Mouse (Mus musculus) lung, embryonic 15.5 days (tissue): Measurements from ENCODE around the gene Flrt1. TPM values are rescaled to one million over a fixed set of nuclear protein-coding genes. Genes with fewer than 3 reads are reported as not detected.

Experiments used
- ATAC-seq: fragments of 200-750 bp; cut with Nextera tagmentation; 2 replicates; pipeline ENCODE4 v1.8.0; 2017; ENCODE audit warnings: moderate number of reproducible peaks, borderline replicate concordance; ENCODE audit not compliant: low FRiP score, low TSS enrichment; ENCODE audit errors: extremely low read depth
- H3K27ac ChIP-seq: fragments of 300-500 bp; sonication (generic); 2 replicates; pipeline ENCODE4 v1.5.1; 2015; ENCODE audit warnings: moderate library complexity, mild to moderate bottlenecking, inconsistent platforms
- H3K27me3 ChIP-seq: fragments of 300-500 bp; sonication (generic); 2 replicates; pipeline ENCODE4 v1.6.1; 2015; ENCODE audit warnings: inconsistent platforms
- H3K36me3 ChIP-seq: fragments of 300-500 bp; sonication (generic); 2 replicates; pipeline ENCODE4 v1.6.1; 2015; ENCODE audit warnings: inconsistent platforms
- H3K4me1 ChIP-seq: fragments of 300-500 bp; sonication (generic); 2 replicates; pipeline ENCODE4 v1.6.1; 2015; ENCODE audit warnings: inconsistent platforms
- H3K4me2 ChIP-seq: fragments of 300-500 bp; sonication (generic); 2 replicates; pipeline ENCODE4 v1.6.1; 2015; ENCODE audit warnings: inconsistent platforms, mild to moderate bottlenecking, moderate library complexity
- H3K4me3 ChIP-seq: fragments of 300-500 bp; sonication (generic); 2 replicates; pipeline ENCODE4 v1.5.1; 2015; ENCODE audit warnings: mild to moderate bottlenecking, inconsistent platforms
- H3K9ac ChIP-seq: fragments of 300-500 bp; sonication (generic); 2 replicates; pipeline ENCODE4 v1.6.1; 2015; ENCODE audit warnings: inconsistent platforms
- H3K9me3 ChIP-seq: fragments of 300-500 bp; sonication (generic); 2 replicates; pipeline ENCODE4 v1.6.1; 2016; ENCODE audit warnings: inconsistent platforms
- WGBS: fragments of 180-500 bp; shearing (Covaris S2); methylation state at CpG from one replicate; pipeline ENCODE4 v1.1.7; 2015; 5-methylcytosine and 5-hydroxymethylcytosine counted together
- polyA plus RNA-seq: library from polyadenylated mRNA; unstranded; fragments of >200 nt; fragmentation: Nextera tagmentation; extraction: Ambion mirVana; gene quantifications from 2 replicates; pipeline ENCODE4 v1.2.1, GENCODE M21; 2015

Gene Flrt1
- polyA plus RNA-seq, 1 experiment from 2014 or later, result 1.4 TPM

GRCm38 (mm10) chr19:7112628-7113027 is 7.1 kb upstream of the Flrt1 start:
- no peak overlapping the region for H3K27ac ChIP-seq
- H3K9ac ChIP-seq, result no peak overlapping the region
- 62% methylated on average over 3 of the region's 3 CpGs for WGBS
- no peaks in the 10 kb centered on the region for H3K9me3 ChIP-seq
- ATAC-seq, result no peak
- no peak overlapping the region for H3K4me2 ChIP-seq
- H3K27me3 ChIP-seq, result no peaks in the 10 kb centered on the region
- no peak overlapping the region for H3K4me3 ChIP-seq
- H3K36me3 ChIP-seq, result no peaks in the 10 kb centered on the region
- peaks cover 31% of the 10 kb centered on the region for H3K4me1 ChIP-seq

- Histone ChIP-seq H3K27me3 (no peaks in the 10 kb centered on the region), H3K9me3 (no peaks in the 10 kb centered on the region), H3K4me2 (no peak overlapping the region), H3K9ac (no peak overlapping the region), H3K4me3 (no peak overlapping the region), H3K4me1 (peaks cover 31% of the 10 kb centered on the region), H3K36me3 (no peaks in the 10 kb centered on the region), H3K27ac (no peak overlapping the region)
- 82% methylated on average over 4 of the region's 4 CpGs for WGBS
- ATAC-seq, result no peak
These were observed 6.2 kb upstream of the Flrt1 start for GRCm38 (mm10) chr19:7111710-7112109.

GRCm38 (mm10) chr19:7111309-7111708 is 5.8 kb upstream of the Flrt1 start:
- no peak overlapping the region for H3K4me3 ChIP-seq
- no peaks in the 10 kb centered on the region for H3K9me3 ChIP-seq
- no peak for ATAC-seq
- H3K27ac ChIP-seq, result no peak overlapping the region
- peaks cover 31% of the 10 kb centered on the region for H3K4me1 ChIP-seq
- no peaks in the 10 kb centered on the region for H3K36me3 ChIP-seq
- H3K4me2 ChIP-seq, result no peak overlapping the region
- WGBS, result 86% methylated on average over 6 of the region's 6 CpGs
- no peak overlapping the region for H3K9ac ChIP-seq
- H3K27me3 ChIP-seq, result no peaks in the 10 kb centered on the region

- Histone ChIP-seq H3K4me1 (peaks cover 31% of the 10 kb centered on the region), H3K9me3 (no peaks in the 10 kb centered on the region), H3K9ac (no peak overlapping the region), H3K27me3 (no peaks in the 10 kb centered on the region), H3K4me2 (no peak overlapping the region), H3K36me3 (no peaks in the 10 kb centered on the region), H3K4me3 (no peak overlapping the region), H3K27ac (no peak overlapping the region)
- 46% methylated on average over 6 of the region's 6 CpGs for WGBS
- peak; percentile 16; the same call in 1 of the 2 replicates for ATAC-seq
These were observed 5.3 kb upstream of the Flrt1 start for GRCm38 (mm10) chr19:7110875-7111274.

- H3K36me3 ChIP-seq, result no peaks in the 10 kb centered on the region
- H3K9ac ChIP-seq, result no peak overlapping the region
- no peak overlapping the region for H3K4me3 ChIP-seq
- H3K4me1 ChIP-seq, result peaks cover 31% of the 10 kb centered on the region
- H3K27ac ChIP-seq, result no peak overlapping the region
- no peak overlapping the region for H3K4me2 ChIP-seq
- ATAC-seq, result no peak
- H3K9me3 ChIP-seq, result no peaks in the 10 kb centered on the region
- H3K27me3 ChIP-seq, result no peaks in the 10 kb centered on the region
- WGBS, result 23% methylated on average over 5 of the region's 5 CpGs
These were observed 4.6 kb upstream of the Flrt1 start for GRCm38 (mm10) chr19:7110097-7110496.

GRCm38 (mm10) chr19:7108114-7108905 is 2.8 kb upstream of the Flrt1 start:
- Histone ChIP-seq H3K9ac (no peak overlapping the region), H3K4me2 (no peak overlapping the region), H3K4me1 (peaks cover 40% of the 10 kb centered on the region), H3K4me3 (no peak overlapping the region), H3K27ac (peak overlapping the region; percentile 77), H3K27me3 (no peaks in the 10 kb centered on the region), H3K9me3 (no peaks in the 10 kb centered on the region), H3K36me3 (no peaks in the 10 kb centered on the region)
- 40% methylated on average over 6 of the region's 6 CpGs for WGBS
- 0 out of 2 replicates have a peak, but pooled peaks have one; percentile 37 for ATAC-seq

GRCm38 (mm10) chr19:7107174-7107573 is 1.6 kb upstream of the Flrt1 start:
- Histone ChIP-seq H3K27ac (no peak overlapping the region), H3K9me3 (no peaks in the 10 kb centered on the region), H3K9ac (no peak overlapping the region), H3K4me3 (no peak overlapping the region), H3K4me2 (no peak overlapping the region), H3K36me3 (no peaks in the 10 kb centered on the region), H3K27me3 (no peaks in the 10 kb centered on the region; the same call in 1 of the 2 replicates), H3K4me1 (peaks cover 39% of the 10 kb centered on the region)
- WGBS, result 72% methylated on average over 4 of the region's 4 CpGs
- no peak for ATAC-seq

- peaks cover 39% of the 10 kb centered on the region for H3K4me1 ChIP-seq
- H3K9ac ChIP-seq, result no peak overlapping the region
- H3K4me2 ChIP-seq, result no peak overlapping the region
- no peak for ATAC-seq
- 67% methylated on average over 2 of the region's 2 CpGs for WGBS
- no peaks in the 10 kb centered on the region for H3K36me3 ChIP-seq
- H3K27me3 ChIP-seq, result peaks cover 3% of the 10 kb centered on the region; the same call in 1 of the 2 replicates
- no peaks in the 10 kb centered on the region for H3K9me3 ChIP-seq
- no peak overlapping the region for H3K27ac ChIP-seq
- H3K4me3 ChIP-seq, result no peak overlapping the region
These were observed 1.0 kb upstream of the Flrt1 start for GRCm38 (mm10) chr19:7106566-7106965.

- H3K9ac ChIP-seq, result 0 out of 2 replicates have a peak overlapping the region, but pooled peaks have one; percentile 6
- peaks cover 6% of the 10 kb centered on the region; the same call in 1 of the 2 replicates for H3K27me3 ChIP-seq
- H3K4me1 ChIP-seq, result peaks cover 23% of the 10 kb centered on the region
- peak; percentile 53; the same call in 1 of the 2 replicates for ATAC-seq
- H3K27ac ChIP-seq, result 0 out of 2 replicates have a peak overlapping the region, but pooled peaks have one; percentile 35
- H3K36me3 ChIP-seq, result no peaks in the 10 kb centered on the region
- H3K9me3 ChIP-seq, result no peaks in the 10 kb centered on the region
- 16% methylated on average over 19 of the region's 19 CpGs for WGBS
- peak overlapping the region; percentile 46 for H3K4me2 ChIP-seq
- H3K4me3 ChIP-seq, result peak overlapping the region; percentile 9; the same call in 1 of the 2 replicates
These were observed 1.5 kb downstream of the Flrt1 start for GRCm38 (mm10) chr19:7103993-7104401.

- Histone ChIP-seq H3K27me3 (peaks cover 6% of the 10 kb centered on the region; the same call in 1 of the 2 replicates), H3K9ac (0 out of 2 replicates have a peak overlapping the region, but pooled peaks have one; percentile 3), H3K4me2 (peak overlapping the region; percentile 46), H3K36me3 (no peaks in the 10 kb centered on the region), H3K4me1 (peaks cover 18% of the 10 kb centered on the region), H3K4me3 (peak overlapping the region; percentile 9; the same call in 1 of the 2 replicates), H3K27ac (0 out of 2 replicates have a peak overlapping the region, but pooled peaks have one; percentile 35), H3K9me3 (no peaks in the 10 kb centered on the region)
- 61% methylated on average over 4 of the region's 4 CpGs for WGBS
- ATAC-seq, result no peak
These were observed 2.1 kb downstream of the Flrt1 start for GRCm38 (mm10) chr19:7103349-7103992.

- Histone ChIP-seq H3K4me3 (no peak overlapping the region), H3K36me3 (no peaks in the 10 kb centered on the region), H3K9me3 (no peaks in the 10 kb centered on the region), H3K4me1 (peaks cover 16% of the 10 kb centered on the region), H3K27ac (no peak overlapping the region), H3K4me2 (no peak overlapping the region), H3K9ac (no peak overlapping the region), H3K27me3 (peaks cover 17% of the 10 kb centered on the region)
- WGBS, result 91% methylated on average over 10 of the region's 10 CpGs
- ATAC-seq, result no peak
These were observed 3.5 kb downstream of the Flrt1 start for GRCm38 (mm10) chr19:7102039-7102438.
